Mouse (Mus musculus) heart, postnatal 4 days (tissue): ENCODE results near the gene Mrtfb. TPM values are rescaled to one million over a fixed set of nuclear protein-coding genes. Genes with fewer than 3 reads are reported as not detected.

ENCODE experiments used
- DNase-seq: peaks from one replicate; pipeline ENCODE4 v3.0.0; 2021
- total RNA-seq, 2 experiments: library from RNA; stranded (reverse); gene quantifications; 2 replicates each; pipeline ENCODE4 v1.2.3; 2021

Mrtfb gene
- total RNA-seq, 2 experiments from 2014 or later: 29.9 to 30.4 TPM

DNA sequence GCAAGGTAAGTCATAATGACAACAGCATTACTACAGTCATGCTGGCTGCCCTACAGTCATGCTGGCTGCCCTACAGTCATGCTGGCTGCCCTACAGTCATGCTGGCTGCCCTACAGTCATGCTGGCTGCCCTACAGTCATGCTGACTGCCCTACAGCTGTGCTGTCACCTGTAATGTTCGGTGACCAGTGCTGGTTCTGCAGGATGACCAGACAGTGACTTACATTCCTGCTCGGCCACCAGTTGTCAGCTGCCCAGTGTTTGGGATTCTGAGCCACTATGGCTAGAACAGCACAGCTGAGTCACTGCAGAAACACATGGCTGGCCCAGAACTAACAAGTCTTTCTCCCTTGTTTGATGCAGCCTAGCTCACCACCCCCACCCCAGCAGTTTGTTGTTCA lies 149.1 kb downstream of the Mrtfb start:
- DNase-seq: no peak

DNA sequence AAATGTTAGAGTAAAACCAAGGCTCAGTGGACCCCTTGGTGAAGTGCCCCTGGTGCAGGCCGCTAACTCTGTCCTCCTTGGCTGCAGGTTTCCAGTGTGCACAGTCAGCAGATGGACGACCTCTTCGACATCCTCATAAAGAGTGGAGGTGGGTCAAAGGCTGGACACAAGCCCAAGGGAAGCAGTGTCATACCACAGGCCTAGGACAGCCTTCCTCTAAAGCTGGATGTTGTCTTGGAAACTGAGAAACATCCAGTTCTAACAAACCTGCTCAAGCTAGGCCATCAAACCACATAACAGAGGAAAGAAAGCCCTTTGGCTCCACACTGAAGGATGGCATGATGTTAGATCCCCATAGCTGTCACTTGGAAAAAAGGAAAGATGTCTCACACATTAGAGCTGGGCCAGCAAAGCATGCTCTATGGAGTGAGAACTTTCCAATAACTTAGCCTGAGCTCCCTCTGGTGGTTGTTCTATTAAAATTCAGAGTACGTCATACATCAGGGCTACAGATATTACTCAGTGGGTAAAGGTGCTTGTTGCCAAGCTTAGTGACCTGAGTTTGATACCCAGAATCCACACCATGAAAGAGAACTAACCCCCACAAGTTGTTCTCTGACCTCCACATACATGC lies 153.4 kb downstream of the Mrtfb start:
- peak; percentile 44 for DNase-seq

DNA sequence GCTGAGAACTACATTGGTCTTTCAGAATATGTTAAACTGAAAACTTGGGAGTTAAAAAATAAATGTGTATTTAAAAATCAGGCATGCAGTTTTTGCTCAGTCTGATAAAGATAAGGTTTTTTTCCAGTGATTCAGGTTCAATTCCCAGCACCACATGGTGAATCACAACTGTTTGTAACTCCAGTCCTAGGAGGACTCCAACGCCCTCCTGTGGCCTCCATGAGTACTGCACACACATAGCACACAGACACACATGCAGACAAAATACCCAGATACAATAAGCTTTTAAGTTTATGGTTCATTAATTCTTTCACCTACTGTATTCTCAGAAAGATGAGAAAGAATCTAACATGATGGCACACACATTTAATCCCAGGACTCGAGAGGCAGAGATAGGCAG lies 154.5 kb downstream of the Mrtfb start:
- DNase-seq: no peak

DNA sequence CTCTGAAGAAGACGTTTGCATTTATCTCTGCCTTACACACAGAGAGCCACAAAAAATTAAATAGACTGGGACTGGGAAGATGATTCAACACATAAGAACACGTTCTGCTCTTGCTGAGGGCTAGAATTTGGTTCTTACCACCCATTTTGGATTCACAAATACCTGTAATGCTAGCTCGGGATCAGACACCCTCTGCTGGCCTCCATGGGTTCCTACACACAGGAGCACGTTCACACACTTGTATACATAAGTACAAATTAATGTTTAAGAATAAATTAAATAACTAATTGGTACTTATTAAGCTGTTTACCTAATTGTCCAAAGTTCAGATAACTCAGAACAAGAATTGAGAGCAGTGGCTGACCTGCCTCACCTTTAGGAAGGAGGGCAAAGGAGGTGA lies 155.2 kb downstream of the Mrtfb start:
- no peak for DNase-seq

DNA sequence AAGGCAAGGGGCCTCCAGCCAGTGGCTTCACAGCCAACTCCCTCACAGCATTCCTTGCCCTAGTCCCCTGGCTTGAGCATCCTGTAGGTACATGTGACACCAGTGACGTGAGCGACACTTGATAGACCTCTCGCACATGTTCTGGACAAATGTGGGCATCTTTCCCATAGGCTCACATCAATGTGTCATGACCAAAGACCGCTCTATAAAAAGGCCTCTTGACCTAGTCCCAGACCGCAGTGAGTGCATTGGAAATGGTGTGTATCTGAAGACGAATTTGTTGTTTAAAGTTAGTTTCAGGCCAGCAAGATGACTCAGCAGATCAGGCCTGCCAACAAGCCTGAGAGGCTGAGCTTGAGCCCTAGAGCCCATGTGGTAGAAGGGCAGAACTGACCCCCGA lies 158.3 kb downstream of the Mrtfb start:
- DNase-seq: no peak

DNA sequence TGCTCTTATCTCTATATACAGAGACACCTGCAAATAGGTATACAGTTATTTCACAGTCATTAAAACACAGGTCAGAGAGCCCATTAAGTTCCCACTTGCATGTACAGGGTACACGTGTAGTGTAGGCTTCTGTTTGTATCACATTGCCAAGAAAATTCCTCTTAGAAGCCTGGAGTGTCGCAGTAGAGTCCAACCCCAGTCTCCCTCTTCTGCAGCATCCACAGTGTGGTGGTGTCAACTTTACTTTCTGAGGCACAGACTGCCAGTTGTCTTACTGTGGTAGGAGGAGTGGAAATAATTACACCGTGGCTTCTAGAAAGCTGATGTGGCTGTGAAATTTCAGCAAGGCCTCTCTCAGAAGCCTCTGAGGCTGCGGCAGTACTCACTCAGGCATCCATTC lies 158.7 kb downstream of the Mrtfb start:
- no peak for DNase-seq

DNA sequence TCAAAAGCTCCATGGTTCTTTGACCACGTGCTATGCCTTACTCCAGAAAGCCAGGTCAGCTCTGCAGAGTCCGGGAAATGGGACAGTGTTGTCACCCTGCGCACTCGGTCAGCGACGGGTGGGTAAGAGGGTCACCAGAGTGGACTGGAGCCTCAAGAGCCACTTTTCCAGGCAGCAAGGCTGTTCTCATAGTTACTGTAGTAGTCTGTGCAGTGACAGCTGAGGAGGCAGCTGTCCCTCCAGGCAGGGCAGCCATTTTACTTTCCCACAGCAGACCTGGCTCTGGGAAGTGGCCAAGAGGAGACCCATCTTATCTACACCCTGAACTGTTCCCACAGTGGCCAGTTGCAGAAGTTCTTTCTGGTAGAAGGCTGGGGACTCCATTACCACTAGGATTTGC lies 159.2 kb downstream of the Mrtfb start:
- DNase-seq: no peak

DNA sequence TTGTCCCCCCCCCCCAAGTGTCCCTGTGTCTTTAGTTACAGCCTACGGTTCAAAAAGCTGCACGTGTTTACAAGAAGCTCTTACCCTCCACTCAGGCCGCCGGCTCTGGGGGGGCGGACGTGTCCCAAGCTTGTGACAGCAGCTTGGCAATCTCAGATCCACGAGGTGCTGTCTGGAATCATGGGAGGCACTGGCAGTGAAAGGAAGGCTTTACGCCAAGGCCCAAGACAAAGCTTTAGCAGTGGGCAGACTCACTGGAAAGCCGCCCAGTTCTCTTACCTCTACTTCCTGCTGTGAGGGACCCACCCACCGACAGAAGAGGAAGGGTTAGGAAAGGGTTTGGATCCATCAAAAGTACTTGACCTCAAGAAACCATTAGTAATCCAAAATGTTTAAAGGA lies 160.2 kb downstream of the Mrtfb start:
- peak; percentile 73 for DNase-seq

DNA sequence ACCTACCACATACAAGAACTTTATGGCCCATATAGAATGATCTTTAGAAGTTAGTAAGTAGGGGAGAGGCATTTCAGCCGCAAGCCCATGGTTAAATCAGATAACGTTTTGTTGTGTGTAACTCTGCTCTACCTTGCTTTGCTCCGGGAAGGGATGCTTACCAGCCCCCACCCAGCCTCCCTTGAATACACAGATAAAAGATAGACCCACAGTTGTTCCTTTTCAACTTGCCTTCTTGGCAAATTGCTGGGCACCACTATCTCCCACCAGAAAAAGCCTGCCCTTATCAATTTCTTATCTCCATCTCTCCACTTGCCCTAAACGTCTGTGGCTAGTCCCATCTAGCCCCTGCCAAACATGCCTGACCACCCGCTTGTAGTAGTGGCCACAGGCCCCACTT lies 161.6 kb downstream of the Mrtfb start:
- DNase-seq: no peak

DNA sequence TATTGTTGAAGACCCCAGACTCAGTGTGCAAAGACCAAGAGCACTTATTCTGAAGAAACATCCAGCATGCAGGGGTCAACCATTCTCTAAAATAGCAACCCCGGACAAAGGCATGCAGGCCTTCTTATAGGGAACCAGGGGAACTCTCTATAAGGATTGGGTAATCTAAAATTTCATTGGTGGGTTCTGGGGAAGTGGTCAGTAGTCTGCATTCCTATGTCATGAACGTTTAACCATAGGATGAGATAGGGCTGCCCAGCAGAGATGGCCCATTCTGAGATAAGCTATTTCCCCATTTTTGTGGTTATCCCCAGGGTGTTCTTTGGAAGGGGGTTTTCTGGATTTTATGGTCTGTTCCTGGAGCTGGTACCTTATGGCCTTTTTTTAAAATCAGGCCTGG lies 163.5 kb downstream of the Mrtfb start:
- no peak for DNase-seq

DNA sequence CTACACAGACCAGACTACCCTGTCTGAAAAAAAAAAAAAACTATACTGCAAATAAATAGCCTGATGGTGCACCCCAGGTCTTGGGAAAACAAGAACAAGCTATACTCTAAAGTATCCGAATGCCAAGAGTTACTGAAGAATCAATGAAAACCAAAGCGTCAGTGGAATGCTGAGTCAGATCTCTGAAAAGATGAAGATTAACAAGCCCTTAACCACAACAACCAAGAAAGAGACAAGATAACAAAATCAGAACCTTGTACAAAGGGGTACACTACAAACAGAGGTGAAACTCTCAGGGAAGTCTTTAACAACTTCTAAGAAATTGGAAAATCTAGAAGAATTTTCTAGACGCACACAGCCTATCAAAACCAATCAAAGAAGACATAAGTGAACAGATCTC lies 166.2 kb downstream of the Mrtfb start:
- DNase-seq: no peak

DNA sequence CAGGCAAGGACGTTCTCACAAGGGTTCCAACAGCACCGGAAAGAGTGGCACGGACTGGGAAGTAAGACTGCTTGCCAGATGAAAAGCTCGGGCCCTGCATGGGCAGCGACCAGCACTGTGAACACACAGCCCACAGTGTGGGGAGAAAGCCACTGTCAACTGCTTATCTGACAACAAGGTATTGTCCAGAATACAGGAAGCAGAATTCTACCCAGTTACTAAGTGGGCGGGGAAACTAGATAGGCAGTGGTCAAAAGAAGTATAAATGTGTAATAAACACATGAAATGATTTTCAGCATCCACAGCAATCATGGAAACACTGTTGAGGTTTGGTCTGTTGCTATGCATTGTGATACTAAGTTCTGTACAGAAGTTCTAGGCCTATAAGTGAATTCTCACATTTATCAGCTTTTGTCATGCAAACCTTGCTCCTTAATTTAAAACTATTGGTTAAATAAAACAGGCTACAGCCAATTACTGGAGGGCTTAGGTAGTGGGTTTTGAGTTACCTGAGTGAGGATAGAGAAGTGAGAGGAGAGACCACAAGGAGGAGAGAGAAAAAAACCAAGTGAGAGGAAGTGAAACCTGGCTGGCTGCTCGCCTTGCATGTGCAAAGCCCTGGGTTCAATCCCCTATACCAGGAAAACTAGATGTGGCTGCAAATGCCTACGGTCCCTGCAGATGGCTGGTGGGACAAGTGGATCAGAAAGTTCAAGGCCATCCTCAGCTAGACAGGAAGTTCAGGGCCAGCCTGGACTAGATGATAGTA lies 167.5 kb downstream of the Mrtfb start:
- no peak for DNase-seq

DNA sequence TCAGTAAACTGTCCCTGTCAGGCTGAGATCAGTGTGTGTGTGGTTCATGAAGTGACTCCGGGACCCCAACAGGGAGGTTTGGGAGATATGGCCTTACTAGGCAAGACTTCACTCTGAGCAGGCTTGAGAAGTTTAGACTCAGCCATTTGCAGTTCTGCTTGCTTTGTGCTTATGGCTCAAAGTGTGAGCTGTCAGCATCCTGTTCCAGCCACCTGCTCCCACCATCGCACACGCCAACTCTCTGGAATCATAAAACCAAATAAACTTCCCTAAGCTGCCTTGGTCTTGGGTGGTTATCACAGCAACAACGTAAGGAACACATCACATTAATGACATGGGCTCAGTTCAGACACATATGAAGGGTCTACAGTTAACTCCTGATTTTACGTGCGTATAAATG lies 169.5 kb downstream of the Mrtfb start:
- no peak for DNase-seq

DNA sequence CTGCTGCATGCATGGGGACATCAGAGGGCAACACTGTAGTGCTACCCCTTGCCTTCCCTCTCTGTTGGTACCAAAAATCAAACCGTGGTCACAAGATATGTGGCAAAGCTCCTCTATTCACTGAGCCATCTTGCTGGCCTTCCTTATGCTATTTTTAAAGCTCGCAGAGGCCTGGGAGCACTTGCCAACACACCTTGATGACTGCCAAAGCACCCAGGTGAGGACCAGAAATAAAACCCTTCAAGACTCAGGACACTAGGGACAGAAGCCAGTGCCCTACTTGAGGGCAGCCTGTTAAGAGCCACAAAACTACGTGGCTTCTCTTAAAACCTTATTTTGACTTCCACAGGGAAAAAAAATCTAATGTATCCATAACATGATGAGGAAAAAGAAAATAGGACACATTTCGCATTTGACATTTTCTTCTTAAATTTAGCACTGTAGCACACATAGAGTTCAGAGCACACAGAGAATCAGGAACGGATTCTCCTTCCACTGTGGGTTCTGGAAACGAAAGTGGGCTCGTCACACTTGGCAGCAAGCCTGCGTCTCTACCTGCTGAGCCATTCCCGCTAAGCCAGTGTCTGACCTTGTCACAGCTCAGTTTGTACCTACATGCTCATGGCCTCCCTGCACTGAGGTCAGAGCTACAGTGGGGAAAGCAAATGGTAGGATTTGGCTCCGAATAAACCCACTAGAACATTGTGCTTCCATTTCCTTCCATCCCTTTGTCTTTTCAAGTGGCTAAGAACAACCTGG lies 170.7 kb downstream of the Mrtfb start:
- no peak for DNase-seq

DNA sequence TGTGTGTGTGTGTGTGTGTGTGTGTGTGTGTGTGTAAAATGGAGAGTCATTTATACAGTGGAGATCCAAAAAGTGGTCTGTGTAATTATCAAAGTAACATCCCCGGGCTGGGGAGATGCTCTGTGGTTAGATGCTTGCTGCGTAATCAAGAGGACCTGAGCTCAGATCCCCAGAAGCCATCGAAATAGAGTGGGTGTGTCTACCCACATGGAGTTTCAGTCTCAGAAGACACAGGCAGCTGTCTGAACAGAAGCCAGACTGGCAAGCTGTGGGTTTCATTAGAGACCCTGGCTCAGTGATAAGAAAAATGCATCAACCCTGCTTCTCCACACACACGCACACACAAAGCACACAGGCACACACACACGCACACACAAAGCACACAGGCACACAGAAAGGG lies 171.8 kb downstream of the Mrtfb start:
- no peak for DNase-seq

DNA sequence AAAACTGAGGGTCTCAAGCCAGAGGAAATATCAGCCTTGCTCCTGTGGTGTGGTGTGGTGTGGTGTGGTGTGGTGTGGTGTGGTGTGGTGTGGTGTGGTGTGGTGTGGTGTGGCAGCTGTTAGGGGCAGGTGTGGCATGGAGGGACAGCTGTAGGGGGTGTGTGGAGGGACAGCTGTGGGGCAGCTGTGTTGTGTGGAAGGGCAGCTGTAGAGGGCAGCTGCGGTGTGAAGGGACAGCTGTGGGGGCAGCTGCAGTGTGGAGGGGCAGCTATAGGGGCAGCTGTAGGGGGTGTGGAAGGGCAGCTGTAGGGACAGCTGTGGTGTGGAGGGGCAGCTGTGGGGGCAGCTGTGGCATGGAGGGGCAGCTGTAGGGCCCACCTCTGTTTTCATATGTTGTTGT lies 172.5 kb downstream of the Mrtfb start:
- no peak for DNase-seq

DNA sequence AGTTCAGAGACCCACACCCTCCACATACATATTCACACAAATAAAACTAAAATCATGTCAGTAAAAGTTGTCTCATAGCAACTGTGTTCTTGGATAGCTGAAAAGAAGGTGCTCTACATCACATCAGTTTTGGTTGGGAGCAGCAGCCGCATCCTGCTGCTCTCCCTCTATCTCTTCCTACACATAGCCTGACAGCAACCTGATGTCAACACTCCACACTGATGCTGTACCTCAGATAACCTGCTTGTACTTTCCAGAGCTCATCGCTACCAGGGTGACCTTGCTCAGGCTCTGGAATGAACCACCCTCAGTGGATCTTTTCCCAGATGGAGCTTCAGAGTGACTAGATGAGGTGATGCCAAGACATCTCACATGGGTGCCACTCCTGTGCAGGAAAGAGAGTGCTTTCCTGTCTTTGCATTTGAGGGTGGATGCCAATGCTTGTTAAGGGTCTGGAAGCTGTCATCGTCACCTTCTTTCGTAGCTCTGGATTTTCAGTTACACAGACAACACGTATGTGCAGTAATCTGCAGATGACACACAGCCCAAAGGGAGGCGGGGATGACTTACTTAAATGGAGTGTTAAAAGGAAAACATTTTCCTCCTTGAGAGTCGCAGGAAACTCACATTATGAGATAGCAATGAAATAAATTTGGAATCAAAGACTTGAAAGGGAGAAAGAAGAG lies 173.8 kb downstream of the Mrtfb start:
- no peak for DNase-seq

DNA sequence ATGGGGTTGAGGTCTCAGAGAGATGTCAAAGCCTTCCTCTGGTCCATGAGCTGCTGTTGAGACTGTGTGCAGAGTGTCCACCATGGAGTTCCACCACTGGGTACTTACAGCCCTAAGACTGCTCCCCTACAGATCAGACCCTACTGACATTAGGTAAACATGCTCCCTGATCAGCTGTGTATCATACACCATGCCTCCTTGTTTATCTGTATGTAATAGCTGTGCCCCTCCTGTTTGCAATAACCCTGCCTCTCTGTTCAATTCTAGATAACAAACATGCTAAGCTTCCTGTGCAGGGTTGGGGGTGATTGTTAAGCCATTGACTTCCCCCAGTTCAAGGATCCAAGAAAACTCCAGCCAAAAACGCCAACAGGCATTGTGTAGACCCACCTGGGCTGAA lies 174.7 kb downstream of the Mrtfb start:
- no peak for DNase-seq

DNA sequence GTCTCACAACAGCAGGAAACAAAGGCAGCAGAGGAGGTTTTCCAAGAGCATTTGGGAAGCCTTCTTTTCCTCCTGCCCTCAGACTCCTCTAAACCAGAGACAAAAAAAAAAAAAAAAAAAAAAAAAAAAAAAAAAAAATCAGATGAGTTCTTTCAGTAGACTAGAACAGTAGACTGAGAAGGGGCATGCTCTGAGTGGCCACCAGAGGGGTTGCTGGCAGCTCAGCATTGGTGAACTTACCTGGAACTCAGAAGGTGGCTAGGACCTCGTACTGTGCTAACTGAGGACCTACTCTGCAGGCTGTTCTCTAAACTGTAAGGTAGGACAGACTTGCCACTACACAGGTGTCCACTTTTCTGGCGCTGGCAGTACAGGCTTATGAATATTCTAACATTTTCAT lies 179.3 kb downstream of the Mrtfb start:
- DNase-seq: no peak

DNA sequence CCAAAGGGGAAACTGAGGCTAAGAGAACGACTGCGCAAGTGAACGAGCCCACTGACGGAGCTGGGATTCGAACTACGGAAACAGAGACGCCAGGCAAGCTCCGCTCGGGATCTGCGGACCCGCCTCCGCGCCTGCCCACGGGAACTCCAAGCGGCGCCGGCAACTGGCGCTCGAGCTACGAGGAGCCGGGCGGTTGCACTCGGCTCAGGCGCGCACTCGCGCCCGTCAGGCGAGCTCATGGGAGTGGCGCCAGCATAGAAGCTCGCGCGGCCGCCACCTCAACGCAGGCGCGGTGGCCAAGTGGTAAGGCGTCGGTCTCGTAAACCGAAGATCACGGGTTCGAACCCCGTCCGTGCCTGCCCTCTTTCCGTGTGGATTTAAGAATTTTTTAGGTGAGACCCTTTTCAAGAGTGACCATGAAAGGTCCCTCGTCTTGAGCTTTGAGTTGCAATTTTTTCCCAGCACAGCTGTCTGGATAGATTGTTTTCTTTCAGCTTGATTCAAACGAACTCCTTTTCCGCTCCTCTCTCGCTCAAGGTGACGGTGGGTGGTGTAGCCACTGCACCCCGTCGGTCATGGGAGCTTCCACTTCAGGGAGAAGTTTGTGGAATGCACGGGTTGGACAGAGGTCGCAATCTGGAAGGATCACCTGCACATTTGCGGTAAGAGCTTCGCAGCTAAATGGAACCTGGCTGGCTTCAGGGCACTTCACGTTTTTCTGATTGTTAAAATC lies 180.9 kb downstream of the Mrtfb start:
- peak; percentile 98 for DNase-seq

DNA sequence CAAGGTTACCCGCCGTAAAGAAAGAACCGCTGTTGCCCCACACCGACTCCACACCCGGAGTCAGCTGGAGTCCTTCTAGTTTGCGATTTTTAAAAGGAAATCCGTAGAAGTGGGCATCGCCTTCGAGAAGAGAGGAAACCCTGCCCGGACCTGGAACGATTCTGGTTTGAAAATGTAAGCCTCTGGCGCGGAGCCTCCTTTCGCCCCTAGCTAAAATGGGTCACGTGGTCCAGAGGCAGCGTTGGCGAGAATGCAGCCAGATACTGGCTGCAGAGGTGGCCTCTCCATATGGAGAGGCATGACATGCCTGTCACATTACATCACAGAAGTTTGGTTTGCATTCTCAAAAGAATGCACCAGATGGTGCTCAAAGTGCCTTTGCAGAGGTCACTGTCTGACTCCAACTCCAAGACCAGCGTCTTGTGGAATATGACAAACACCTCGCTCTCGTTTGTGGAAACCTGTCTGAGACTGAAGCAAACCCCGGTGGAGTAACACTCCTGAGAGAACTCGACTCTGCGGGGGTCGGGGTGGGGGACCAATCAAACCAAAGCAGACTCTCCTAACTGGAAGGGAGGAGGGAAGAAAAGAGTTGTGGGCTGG lies 181.6 kb downstream of the Mrtfb start:
- DNase-seq: peak; percentile 79

DNA sequence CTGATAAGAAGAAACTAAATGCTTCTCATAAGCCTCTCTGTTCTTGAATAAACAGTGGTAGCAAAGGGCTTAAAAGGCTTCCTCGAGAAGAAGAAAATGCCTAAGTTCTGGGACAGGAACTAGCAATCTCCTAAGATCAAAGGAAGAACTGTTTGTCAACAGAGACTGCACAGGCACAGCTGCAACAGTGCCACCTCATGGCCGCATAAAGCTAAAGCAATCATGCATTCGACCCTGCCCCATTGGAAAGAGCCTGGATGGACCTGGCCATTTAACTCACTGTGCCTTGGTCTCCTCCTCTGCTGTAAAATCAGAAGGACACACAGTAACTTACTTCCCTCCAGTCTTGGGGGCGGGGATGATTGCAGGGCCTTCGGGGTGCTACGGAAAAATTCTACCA lies 184.2 kb downstream of the Mrtfb start:
- peak; percentile 68 for DNase-seq
